Mouse (Mus musculus): ENCODE data around the gene Ptpdc1. TPM values are rescaled to one million over a fixed set of nuclear protein-coding genes. Genes with fewer than 3 reads are reported as not detected.

Ptpdc1 gene
- polyA plus RNA-seq, 1 experiment from 2014 or later, result 3.1 TPM

DNA sequence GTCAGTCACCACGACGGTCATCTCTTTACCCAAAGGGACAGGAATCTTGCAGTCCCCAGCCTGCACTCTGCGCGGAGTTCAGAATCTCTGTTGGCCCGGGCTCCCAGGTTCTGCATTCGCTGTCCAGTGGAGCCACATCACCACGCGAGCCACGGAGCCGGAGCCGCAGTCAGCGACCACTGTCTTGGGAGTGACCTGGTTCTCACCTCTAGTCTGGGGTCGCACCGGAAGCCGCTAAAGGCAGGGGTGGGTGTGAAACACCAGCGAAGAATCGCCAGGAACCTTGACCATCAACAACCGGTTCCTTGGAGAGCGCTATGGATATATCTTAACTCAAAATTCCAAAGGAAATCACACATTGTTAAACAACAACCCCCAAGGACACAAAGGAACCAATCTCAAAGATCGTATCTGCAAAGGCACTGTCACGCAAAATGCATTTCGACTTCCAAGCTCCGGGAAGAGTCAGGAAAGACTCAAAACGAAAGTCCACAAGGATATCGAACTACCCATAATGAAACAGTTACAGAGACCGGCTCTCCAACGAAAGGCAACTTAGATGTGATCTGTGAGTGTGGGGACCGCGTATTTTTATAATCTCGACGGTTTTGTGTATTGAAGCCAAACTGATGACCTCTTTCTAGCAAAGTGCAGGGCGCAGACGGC is 33.3 kb upstream of the Ptpdc1 start:
- peaks cover 3% of the 10 kb centered on the region; the same call in 1 of the 2 replicates for H3K27me3 ChIP-seq (ENCODE audit: control insufficient read depth, insufficient read depth, low read length)
- H3K36me3 ChIP-seq (ENCODE audit: control insufficient read depth, insufficient read depth, low read length), result no peaks in the 10 kb centered on the region
- peak overlapping the region; percentile 73 for H3K9ac ChIP-seq (ENCODE audit: low read length)
- 4% methylated on average over 33 of the region's 33 CpGs for WGBS
- H3K9me3 ChIP-seq (ENCODE audit: control insufficient read depth, low read length), result no peaks in the 10 kb centered on the region
- peak overlapping the region; percentile 67 for H3K4me2 ChIP-seq (replicated peaks; ENCODE audit: low read depth)
- peak overlapping the region; percentile 42 for H3K4me3 ChIP-seq (ENCODE audit: low read depth, low read length)
- DNase-seq (ENCODE audit: low spot score), result no peak
- ATAC-seq (ENCODE audit: low FRiP score, low TSS enrichment), result no peak
- H3K27ac ChIP-seq (replicated peaks), result peak overlapping the region; percentile 89
- TF ChIP-seq EP300 (optimal IDR thresholded peaks at IDR 0.05), result no peak
- no peak for TF ChIP-seq CTCF (IDR thresholded peaks at IDR 0.05; ENCODE audit: low read depth)
- H3K4me1 ChIP-seq (replicated peaks; ENCODE audit: control insufficient read depth, insufficient read depth), result peaks cover 2% of the 10 kb centered on the region; the same call in 1 of the 2 replicates

DNA sequence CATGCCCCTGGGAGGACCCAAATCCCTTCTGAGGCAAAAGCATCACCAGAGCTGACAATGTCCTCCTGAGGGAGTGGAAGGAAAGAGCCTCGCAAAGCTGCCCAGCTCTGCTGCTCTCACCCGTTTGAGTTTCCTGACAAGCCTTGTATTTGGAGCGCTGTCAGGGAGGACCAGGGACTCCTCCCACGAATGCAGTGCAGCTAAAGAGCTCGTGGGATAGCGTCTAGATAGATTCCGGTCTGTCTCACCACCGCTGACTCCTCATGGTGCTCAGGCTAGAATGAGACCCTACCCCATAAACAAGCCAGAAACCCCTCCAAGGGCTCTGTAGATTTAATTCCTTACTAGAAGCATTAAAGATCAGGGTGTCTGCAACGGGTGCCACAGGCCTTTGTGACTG is 32.3 kb upstream of the Ptpdc1 start:
- ATAC-seq (ENCODE audit: low FRiP score, low TSS enrichment) (no peak), DNase-seq (ENCODE audit: low spot score) (no peak)
- Histone ChIP-seq H3K4me2 (replicated peaks; ENCODE audit: low read depth) (peak overlapping the region; percentile 67), H3K9ac (ENCODE audit: low read length) (no peak overlapping the region; the same call in 1 of the 2 replicates), H3K4me1 (replicated peaks; ENCODE audit: control insufficient read depth, insufficient read depth) (peaks cover 2% of the 10 kb centered on the region; the same call in 1 of the 2 replicates), H3K27ac (replicated peaks) (peak overlapping the region; percentile 89; the same call in 1 of the 2 replicates), H3K4me3 (ENCODE audit: low read depth, low read length) (no peak overlapping the region), H3K36me3 (ENCODE audit: control insufficient read depth, insufficient read depth, low read length) (no peaks in the 10 kb centered on the region), H3K27me3 (ENCODE audit: control insufficient read depth, insufficient read depth, low read length) (peaks cover 3% of the 10 kb centered on the region; the same call in 1 of the 2 replicates), H3K9me3 (ENCODE audit: control insufficient read depth, low read length) (no peaks in the 10 kb centered on the region)
- TF ChIP-seq CTCF (IDR thresholded peaks at IDR 0.05; ENCODE audit: low read depth) (no peak), EP300 (optimal IDR thresholded peaks at IDR 0.05) (no peak)
- WGBS, result 5% methylated on average over 9 of the region's 9 CpGs

DNA sequence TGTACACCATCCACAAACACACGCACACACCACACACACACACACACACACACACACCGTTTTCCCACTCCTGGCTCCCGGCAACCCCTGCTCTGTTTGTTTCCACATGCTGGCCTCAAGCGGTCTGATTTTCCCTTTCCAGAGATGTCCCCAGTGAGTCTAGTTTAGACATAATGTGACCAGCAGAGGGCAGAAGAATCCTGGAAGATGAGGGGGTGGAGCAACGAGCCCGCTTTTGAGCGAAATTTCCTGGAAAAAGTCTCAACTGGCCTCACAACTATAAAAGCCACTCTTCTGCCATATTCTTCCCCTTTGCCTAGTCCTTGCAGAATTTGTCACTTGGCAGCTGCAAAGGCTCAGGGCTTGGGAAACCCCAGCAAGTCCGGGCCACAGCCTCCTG is 30.2 kb upstream of the Ptpdc1 start:
- no peak overlapping the region for H3K4me3 ChIP-seq (ENCODE audit: low read depth, low read length)
- peak; percentile 72 for ATAC-seq (ENCODE audit: low FRiP score, low TSS enrichment)
- WGBS, result 2% methylated on average over 8 of the region's 8 CpGs
- H3K27me3 ChIP-seq (ENCODE audit: control insufficient read depth, insufficient read depth, low read length), result peaks cover 3% of the 10 kb centered on the region; the same call in 1 of the 2 replicates
- H3K4me2 ChIP-seq (replicated peaks; ENCODE audit: low read depth), result no peak overlapping the region
- TF ChIP-seq CTCF (IDR thresholded peaks at IDR 0.05; ENCODE audit: low read depth) (peak; percentile 90), EP300 (optimal IDR thresholded peaks at IDR 0.05) (peak; percentile 32)
- DNase-seq (ENCODE audit: low spot score), result peak; percentile 65
- no peaks in the 10 kb centered on the region for H3K9me3 ChIP-seq (ENCODE audit: control insufficient read depth, low read length)
- peaks cover 2% of the 10 kb centered on the region; the same call in 1 of the 2 replicates for H3K4me1 ChIP-seq (replicated peaks; ENCODE audit: control insufficient read depth, insufficient read depth)
- no peak overlapping the region for H3K9ac ChIP-seq (ENCODE audit: low read length)
- H3K27ac ChIP-seq (replicated peaks), result peak overlapping the region; percentile 19; the same call in 1 of the 2 replicates
- H3K36me3 ChIP-seq (ENCODE audit: control insufficient read depth, insufficient read depth, low read length), result no peaks in the 10 kb centered on the region

- H3K27me3 ChIP-seq (ENCODE audit: control insufficient read depth, insufficient read depth, low read length), result peaks cover 3% of the 10 kb centered on the region; the same call in 1 of the 2 replicates
- TF ChIP-seq EP300 (optimal IDR thresholded peaks at IDR 0.05) (no peak), CTCF (IDR thresholded peaks at IDR 0.05; ENCODE audit: low read depth) (peak; percentile 93)
- H3K27ac ChIP-seq (replicated peaks), result no peak overlapping the region
- H3K9ac ChIP-seq (ENCODE audit: low read length), result no peak overlapping the region
- peak; percentile 50 for ATAC-seq (ENCODE audit: low FRiP score, low TSS enrichment)
- H3K9me3 ChIP-seq (ENCODE audit: control insufficient read depth, low read length), result no peaks in the 10 kb centered on the region
- H3K4me1 ChIP-seq (replicated peaks; ENCODE audit: control insufficient read depth, insufficient read depth), result 0 out of 2 replicates have a peak, but pooled peaks cover 2% of the 10 kb centered on the region
- no peak overlapping the region for H3K4me3 ChIP-seq (ENCODE audit: low read depth, low read length)
- DNase-seq (ENCODE audit: low spot score), result peak; percentile 83
- 9% methylated on average over 14 of the region's 14 CpGs for WGBS
- H3K36me3 ChIP-seq (ENCODE audit: control insufficient read depth, insufficient read depth, low read length), result no peaks in the 10 kb centered on the region
- H3K4me2 ChIP-seq (replicated peaks; ENCODE audit: low read depth), result no peak overlapping the region
Observed at GRCm38 (mm10) chr13:48653788-48654770, 28.6 kb upstream of the Ptpdc1 start.

DNA sequence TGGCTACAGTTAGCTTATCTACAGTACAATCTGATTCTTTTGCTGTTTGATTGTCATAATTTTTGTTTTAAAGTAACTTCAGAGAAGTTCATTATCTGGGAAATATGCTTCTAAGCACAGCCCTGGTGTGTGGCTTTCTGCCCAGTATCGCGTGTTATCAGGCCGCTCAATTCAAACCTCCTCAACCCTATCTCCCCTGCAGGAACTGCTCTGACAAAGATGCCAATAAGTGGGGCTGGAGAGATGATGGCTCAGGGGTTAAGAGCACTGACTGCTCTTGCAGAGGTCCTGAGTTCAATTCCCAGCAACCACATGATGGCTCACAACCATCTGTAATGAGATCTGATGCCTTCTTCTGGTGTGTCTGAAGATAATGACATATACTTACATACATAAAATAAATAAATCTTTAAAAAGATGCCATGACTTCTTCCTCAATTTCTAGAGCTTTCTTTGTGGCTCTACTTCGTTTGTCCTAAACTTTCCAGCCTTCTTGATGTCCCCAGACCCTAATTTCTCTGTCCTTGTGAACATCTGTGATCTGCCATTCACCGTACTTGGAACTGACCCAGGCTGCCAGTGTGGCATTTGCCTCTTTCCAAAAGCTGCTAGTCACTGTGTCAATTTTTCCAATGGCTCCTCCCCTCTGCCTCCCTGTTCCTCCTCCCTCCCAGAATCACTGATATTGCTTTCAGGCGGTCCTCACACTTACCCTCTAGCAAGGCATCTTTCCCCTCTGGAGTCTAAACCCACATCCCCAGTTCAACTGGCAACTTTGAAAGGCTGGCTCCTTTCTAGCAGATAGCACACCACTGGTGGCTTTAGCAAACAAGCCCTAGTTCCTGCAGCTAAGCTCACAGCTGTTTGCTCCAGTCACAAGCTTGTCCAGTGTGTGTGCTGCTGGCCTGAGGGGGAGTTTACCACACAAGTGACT is 25.9 kb upstream of the Ptpdc1 start:
- 57% methylated on average over 6 of the region's 6 CpGs for WGBS
- H3K4me1 ChIP-seq (replicated peaks; ENCODE audit: control insufficient read depth, insufficient read depth), result 0 out of 2 replicates have a peak, but pooled peaks cover 2% of the 10 kb centered on the region
- TF ChIP-seq EP300 (optimal IDR thresholded peaks at IDR 0.05) (no peak), CTCF (IDR thresholded peaks at IDR 0.05; ENCODE audit: low read depth) (no peak)
- ATAC-seq (ENCODE audit: low FRiP score, low TSS enrichment) (no peak), DNase-seq (ENCODE audit: low spot score) (no peak)
- H3K36me3 ChIP-seq (ENCODE audit: control insufficient read depth, insufficient read depth, low read length), result no peaks in the 10 kb centered on the region
- H3K27ac ChIP-seq (replicated peaks), result no peak overlapping the region
- H3K27me3 ChIP-seq (ENCODE audit: control insufficient read depth, insufficient read depth, low read length), result no peaks in the 10 kb centered on the region
- H3K4me3 ChIP-seq (ENCODE audit: low read depth, low read length), result no peak overlapping the region
- H3K4me2 ChIP-seq (replicated peaks; ENCODE audit: low read depth), result no peak overlapping the region
- H3K9ac ChIP-seq (ENCODE audit: low read length), result no peak overlapping the region
- H3K9me3 ChIP-seq (ENCODE audit: control insufficient read depth, low read length), result no peaks in the 10 kb centered on the region
